Mouse (Mus musculus) heart, adult 2 months (tissue): ENCODE data around the gene Zfp53. TPM values are rescaled to one million over a fixed set of nuclear protein-coding genes. Genes with fewer than 3 reads are reported as not detected.

Experiments used
- DNase-seq, 2 experiments: peaks; one replicate each; pipeline ENCODE4 v3.0.0; 2021
- H3K27ac ChIP-seq: fragments of 200-600 bp; 2 replicates; pipeline ENCODE4 v1.8.1; 2022
- H3K27me3 ChIP-seq: fragments of 200-500 bp; 2 replicates; pipeline ENCODE4 v1.6.1; 2012; ENCODE audit warnings: mild to moderate bottlenecking, low read length, inconsistent platforms, mixed read lengths; ENCODE audit not compliant: control insufficient read depth, insufficient read depth
- H3K36me3 ChIP-seq: fragments of 200-500 bp; 2 replicates; pipeline ENCODE4 v1.6.1; 2012; ENCODE audit warnings: low read length, inconsistent platforms; ENCODE audit not compliant: control insufficient read depth, insufficient read depth
- H3K4me1 ChIP-seq: fragments of 200-500 bp; 2 replicates; pipeline ENCODE4 v1.6.1; 2011; ENCODE audit warnings: low read length; ENCODE audit not compliant: control insufficient read depth, insufficient read depth
- H3K4me3 ChIP-seq: fragments of 200-600 bp; 2 replicates; pipeline ENCODE4 v1.8.1; 2022
- H3K79me2 ChIP-seq: fragments of 200-500 bp; replicated peaks from 2 replicates; pipeline ENCODE4 v1.6.1; 2012; ENCODE audit warnings: mild to moderate bottlenecking, inconsistent platforms, low read length, moderate library complexity, mixed read lengths; ENCODE audit not compliant: control insufficient read depth, insufficient read depth
- H3K9ac ChIP-seq: fragments of 200-500 bp; 2 replicates; pipeline ENCODE4 v1.6.1; 2012; ENCODE audit warnings: low read depth, mild to moderate bottlenecking, control low read depth, inconsistent platforms, low read length, mixed read lengths
- CTCF ChIP-seq: fragments of 200-600 bp; IDR thresholded peaks from 2 replicates; pipeline ENCODE4 v1.8.1; 2022; ENCODE audit warnings: antibody characterized with exemption, mild to moderate bottlenecking, moderate library complexity
- EP300 ChIP-seq: fragments of 200-500 bp; IDR thresholded peaks from 2 replicates; pipeline ENCODE4 v1.6.1; 2011; ENCODE audit warnings: low read depth, low read length, control low read depth; ENCODE audit not compliant: insufficient read depth
- POLR2A ChIP-seq: fragments of 200-500 bp; IDR thresholded peaks from 2 replicates; pipeline ENCODE4 v1.6.1; 2011; ENCODE audit warnings: mild to moderate bottlenecking, low read depth, low read length, control low read depth; ENCODE audit not compliant: insufficient read depth
- WGBS: fragments of 180-500 bp; shearing (Covaris S2); methylation state at CpG from one replicate; pipeline ENCODE4 v1.1.7; 2018; 5-methylcytosine and 5-hydroxymethylcytosine counted together
- intact Hi-C: fragments of 180-260 bp; cut with DNase I; formaldehyde crosslinking; loops from one replicate; pipeline ENCODE4 v1.15.1; 2025
- long read RNA-seq: library from polyadenylated mRNA; stranded (forward); transcript quantifications from one replicate; pipeline ENCODE4 v2.0.0, GENCODE M21; 2021
- polyA plus RNA-seq: library from polyadenylated mRNA; depleted of rRNA; stranded (reverse); fragments of >200 nt; gene quantifications from 2 replicates; pipeline ENCODE4 v1.2.3, GENCODE M21; 2012; rRNA removed
- total RNA-seq, 2 experiments: library from RNA; stranded (reverse); gene quantifications; 2 replicates each; pipeline ENCODE4 v1.2.3; 2021

The Zfp53 gene
- 1 to 10 TPM; 2.0 to 2.5 TPM for total RNA-seq
- polyA plus RNA-seq: 0.55 and 1.0 TPM in 2 replicates
- long read RNA-seq, transcript Zfp53-202 (5 exons, 3,065 nt): major isoform, 5 of 9 reads
- long read RNA-seq, partial matches to known transcripts: 0 of 9 reads
- long read RNA-seq, other reads (novel, unspliced or antisense): 4 of 9 reads

GRCm38 (mm10) chr17:21488760-21489499 is at the start of gene Zfp53:
Gene Zfp53, plus strand, starts transcription at chr17:21488998.
- peak within 1 kb of the TSS; percentile 63 for H3K27ac ChIP-seq
- H3K27me3 ChIP-seq: no peaks in the 10 kb centered on the region
- peak within 1 kb of the TSS; percentile 95 for H3K4me3 ChIP-seq
- peaks cover 3% of the 10 kb centered on the region; the same call in 1 of the 2 replicates for H3K36me3 ChIP-seq
- no peaks in the 10 kb centered on the region; the same call in none of the 2 replicates for H3K79me2 ChIP-seq
- 1% methylated on average over 34 of the region's 34 CpGs for WGBS
- peak; percentile 92 for TF ChIP-seq POLR2A
- TF ChIP-seq EP300: peak; percentile 68; the same call in 1 of the 2 replicates
- TF ChIP-seq CTCF: peak; percentile 32; the same call in 1 of the 2 replicates
- H3K9ac ChIP-seq: peak within 1 kb of the TSS; percentile 71
- DNase-seq: peak; percentile 90 to 92
- intact Hi-C loops: loop anchor here (5.0 kb wide), 1 partner anchor 37 kb away; the partner anchor contains the start of gene Zfp51
- peaks cover 1% of the 10 kb centered on the region for H3K4me1 ChIP-seq

GRCm38 (mm10) chr17:21449669-21450068 is 39.1 kb upstream of the Zfp53 start:
- intact Hi-C loops: loop anchor here (1.0 to 5.0 kb wide), 5 partner anchors 27 to 177 kb away; partner anchors contain the start of genes Zfp52, Zfp53 and Zfp54
- H3K36me3 ChIP-seq: no peaks in the 10 kb centered on the region; the same call in 1 of the 2 replicates
- 0% methylated on average over 3 of the region's 3 CpGs for whole genome bisulfite sequencing

GRCm38 (mm10) chr17:21450138-21450704 is 38.6 kb upstream of the Zfp53 start, which contains the start of gene Zfp51:
Gene Zfp51, plus strand, starts transcription at chr17:21450374.
- peak; percentile 94 to 95 for DNase-seq
- no peaks in the 10 kb centered on the region; the same call in 1 of the 2 replicates for H3K36me3 ChIP-seq
- H3K79me2 ChIP-seq: peaks cover 2% of the 10 kb centered on the region; the same call in 1 of the 2 replicates
- no peaks in the 10 kb centered on the region for H3K27me3 ChIP-seq
- WGBS: under 1% methylated on average over 26 of the region's 26 CpGs
- intact Hi-C loops: loop anchor here (1.0 to 5.0 kb wide), 4 partner anchors 27 to 85 kb away; partner anchors contain the start of genes Zfp52, Zfp53 and Zfp54
- peak within 1 kb of the TSS; percentile 92 for H3K27ac ChIP-seq
- peak within 1 kb of the TSS; percentile 71 for H3K4me3 ChIP-seq
- TF ChIP-seq EP300: peak; percentile 65
- TF ChIP-seq POLR2A: peak; percentile 87
- no peak for TF ChIP-seq CTCF
- peaks cover 2% of the 10 kb centered on the region for H3K4me1 ChIP-seq
- peak within 1 kb of the TSS; percentile 69 for H3K9ac ChIP-seq

More at GRCm38 (mm10) chr17:21449669-21450068, 39.1 kb upstream of the Zfp53 start:
- peak overlapping the region; percentile 37 for H3K9ac ChIP-seq
- peaks cover 2% of the 10 kb centered on the region; the same call in 1 of the 2 replicates for H3K79me2 ChIP-seq
- TF ChIP-seq CTCF: peak; percentile 85
- TF ChIP-seq EP300: no peak
- H3K27me3 ChIP-seq: no peaks in the 10 kb centered on the region
- H3K4me3 ChIP-seq: peak overlapping the region; percentile 71
- peak; percentile 54 to 69 for DNase-seq
- H3K4me1 ChIP-seq: peaks cover 2% of the 10 kb centered on the region
- H3K27ac ChIP-seq: peak overlapping the region; percentile 92

- TF ChIP-seq POLR2A: no peak
- TF ChIP-seq CTCF: no peak
- TF ChIP-seq EP300: no peak
- no peak overlapping the region for H3K27ac ChIP-seq
- H3K36me3 ChIP-seq: no peaks in the 10 kb centered on the region; the same call in none of the 2 replicates
- H3K79me2 ChIP-seq: no peaks in the 10 kb centered on the region
- intact Hi-C loops: no loop called here
- DNase-seq: no peak
- H3K4me3 ChIP-seq: no peak overlapping the region
- WGBS: 90% methylated on average over 5 of the region's 5 CpGs
- no peaks in the 10 kb centered on the region for H3K27me3 ChIP-seq
- no peaks in the 10 kb centered on the region for H3K4me1 ChIP-seq
- no peak overlapping the region for H3K9ac ChIP-seq
Measured at GRCm38 (mm10) chr17:21463550-21463949, 25.2 kb upstream of the Zfp53 start.

GRCm38 (mm10) chr17:21472032-21472652 is 16.7 kb upstream of the Zfp53 start:
- Histone ChIP-seq H3K9ac (no peak overlapping the region), H3K36me3 (no peaks in the 10 kb centered on the region; the same call in 1 of the 2 replicates), H3K27ac (no peak overlapping the region), H3K27me3 (no peaks in the 10 kb centered on the region), H3K4me1 (peaks cover 2% of the 10 kb centered on the region), H3K79me2 (no peaks in the 10 kb centered on the region), H3K4me3 (no peak overlapping the region)
- WGBS: 42% methylated on average over 3 of the region's 3 CpGs
- no peak for DNase-seq
- intact Hi-C loops: no loop called here
- TF ChIP-seq POLR2A (no peak), EP300 (no peak), CTCF (no peak)
